Mouse (Mus musculus) adrenal gland, adult 18-20 months (tissue): ENCODE results near the gene Cep95. TPM values are rescaled to one million over a fixed set of nuclear protein-coding genes. Genes with fewer than 3 reads are reported as not detected.

Source experiments
- DNase-seq, 2 experiments: peaks; one replicate each; pipeline ENCODE4 v3.0.0; 2021 to 2022; ENCODE audit warnings: low spot score in 2 of 2
- total RNA-seq, 2 experiments: library from RNA; stranded (reverse); gene quantifications; 1 replicate in 1 of 2; 2 replicates in 1 of 2; pipeline ENCODE4 v1.2.3; 2021

Cep95 gene
- total RNA-seq, 2 experiments from 2014 or later, result 7.6 to 8.4 TPM

DNA sequence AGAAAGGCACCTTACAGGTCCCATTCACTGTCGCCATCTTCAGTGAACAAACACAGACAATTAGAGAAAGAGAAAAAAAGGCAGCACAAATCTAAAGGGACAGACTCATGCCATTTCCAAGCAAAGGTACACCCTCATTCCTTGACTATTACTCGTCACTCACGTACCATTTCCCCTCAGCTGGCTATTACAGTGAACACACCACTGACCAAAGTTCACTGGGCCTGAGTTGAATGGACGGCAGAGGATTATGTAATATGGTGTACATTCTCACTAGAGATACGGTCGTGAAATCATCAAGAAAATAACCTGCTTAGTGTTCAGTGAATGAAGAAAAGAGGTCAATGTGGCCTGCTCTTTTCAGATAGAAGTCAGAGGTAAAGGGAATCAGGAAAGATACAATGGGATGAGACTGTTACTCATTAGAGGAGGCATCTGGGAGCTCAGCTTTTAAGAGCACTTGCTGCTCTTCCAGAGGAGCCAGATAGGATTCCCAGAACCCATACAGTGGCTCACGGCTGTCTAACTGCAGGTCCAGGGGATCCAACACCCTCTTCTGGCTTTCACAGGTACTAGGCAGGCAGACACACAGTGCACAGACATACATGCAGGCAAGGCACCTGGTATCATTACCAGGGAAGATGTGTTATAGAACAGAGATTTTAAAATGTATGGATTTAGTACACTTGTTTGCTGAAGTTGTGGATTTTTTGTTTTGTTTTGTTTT, 23.5 kb downstream of the Cep95 start:
- DNase-seq, result no peak

DNA sequence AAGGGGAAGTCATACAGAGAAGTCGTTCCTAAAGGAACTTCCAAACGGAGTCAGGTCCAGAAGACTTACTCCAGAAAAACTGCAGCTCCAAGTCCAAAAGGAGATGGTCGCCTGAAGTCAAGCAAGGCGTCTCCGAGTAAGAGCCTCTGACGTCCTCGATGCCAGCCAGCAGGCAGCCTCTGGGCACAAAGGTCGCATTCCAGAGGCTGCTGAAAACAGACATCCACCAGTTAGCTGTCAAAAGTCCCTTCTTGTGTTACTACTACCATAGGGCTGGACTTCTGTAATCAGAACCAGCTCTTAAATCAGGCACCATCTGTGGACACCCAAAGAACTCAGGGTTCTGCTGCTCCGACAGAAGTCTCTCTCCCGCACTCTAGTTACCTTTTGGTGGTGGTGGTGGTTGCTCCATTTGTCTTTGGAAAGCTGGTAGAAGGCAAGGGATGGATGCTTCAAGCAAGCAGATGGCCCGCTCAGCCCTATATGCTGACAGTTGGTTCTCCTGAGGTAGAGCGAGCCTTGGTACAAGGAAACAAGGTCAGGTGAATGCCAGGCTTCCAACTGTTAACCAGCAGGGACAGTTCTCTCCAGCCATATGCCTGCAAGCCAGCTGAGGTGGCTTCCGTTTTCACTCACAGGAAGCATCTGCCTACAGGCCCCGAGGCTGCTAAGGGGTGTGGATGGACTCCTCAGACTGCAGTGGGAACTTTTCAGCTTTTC, 25.7 kb downstream of the Cep95 start:
- DNase-seq, result no peak

DNA sequence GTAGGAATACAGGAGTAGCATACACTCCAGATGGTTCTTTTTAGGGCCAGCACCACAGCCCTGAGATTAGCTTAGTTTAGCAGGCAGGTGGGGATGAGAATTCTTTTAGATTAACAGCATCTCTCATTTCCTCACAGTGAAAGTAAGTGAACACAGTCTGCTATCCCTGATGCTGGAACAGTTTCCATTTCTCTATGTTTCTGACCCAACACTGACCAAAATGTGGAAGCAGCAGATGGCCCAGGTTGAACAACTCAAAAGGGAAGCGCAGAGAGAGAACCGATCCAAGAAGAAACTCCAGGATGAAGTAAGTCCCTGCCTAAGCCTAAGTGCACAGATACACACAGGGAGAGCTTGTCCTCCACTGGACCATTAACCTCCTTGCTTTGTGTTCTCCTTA, 26.3 kb downstream of the Cep95 start:
- no peak for DNase-seq

DNA sequence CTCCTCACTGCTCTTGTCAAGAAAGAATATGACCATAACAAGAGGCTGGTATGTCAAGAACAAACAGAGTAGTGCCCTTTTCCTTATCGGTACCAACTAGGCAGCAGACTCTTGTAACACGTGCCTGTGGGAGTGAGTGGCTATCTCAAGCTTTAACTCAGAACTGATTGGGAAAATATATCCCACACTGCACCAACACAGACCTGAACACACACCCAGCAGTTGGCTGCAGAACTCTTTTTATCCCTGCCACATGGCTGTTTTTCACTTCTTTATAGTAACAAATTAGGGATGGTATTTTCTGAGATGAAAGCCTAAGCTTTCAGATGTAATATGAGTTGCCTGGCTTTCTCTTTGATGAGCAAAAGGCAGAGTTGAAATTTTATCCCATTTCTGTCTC, 26.7 kb downstream of the Cep95 start:
- DNase-seq, result no peak

DNA sequence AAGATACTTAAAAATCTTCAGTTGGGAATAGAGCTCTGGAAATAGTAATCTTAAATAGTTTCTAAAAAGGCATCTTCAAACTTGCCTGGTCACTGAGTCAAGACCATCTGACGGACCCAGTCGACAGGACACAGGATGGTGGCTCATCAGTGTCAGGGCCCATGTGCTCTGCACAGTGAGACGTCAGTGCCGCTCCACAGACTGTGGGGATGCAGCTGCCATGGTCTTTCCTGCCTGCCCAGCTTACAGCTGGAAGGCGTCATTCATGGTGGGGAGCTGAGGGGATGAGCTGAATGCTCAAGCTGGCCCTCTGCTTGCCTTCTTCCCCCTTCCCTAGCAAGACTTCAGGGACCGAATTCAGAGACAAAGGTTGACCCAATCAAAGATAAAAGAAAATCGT, 27.3 kb downstream of the Cep95 start:
- no peak for DNase-seq

DNA sequence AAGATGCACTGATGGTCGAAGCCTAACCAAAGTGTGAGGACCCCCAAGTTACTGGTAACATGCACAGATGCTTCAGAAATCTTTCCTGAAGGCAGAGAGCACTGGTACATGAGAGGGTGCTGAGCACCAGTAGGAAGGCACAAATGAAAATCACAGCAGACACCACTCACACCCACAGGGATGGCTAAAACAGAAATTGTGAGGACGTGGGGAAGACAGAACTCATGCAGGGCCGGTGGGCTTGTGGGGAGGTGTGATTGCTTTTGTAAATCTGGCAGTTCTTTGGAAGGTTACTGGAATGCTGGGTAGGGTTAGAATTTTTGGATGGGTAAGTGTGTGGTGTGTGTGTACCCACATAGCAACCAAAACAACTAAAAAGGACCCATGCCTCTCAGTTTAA, 28.1 kb downstream of the Cep95 start:
- no peak for DNase-seq

DNA sequence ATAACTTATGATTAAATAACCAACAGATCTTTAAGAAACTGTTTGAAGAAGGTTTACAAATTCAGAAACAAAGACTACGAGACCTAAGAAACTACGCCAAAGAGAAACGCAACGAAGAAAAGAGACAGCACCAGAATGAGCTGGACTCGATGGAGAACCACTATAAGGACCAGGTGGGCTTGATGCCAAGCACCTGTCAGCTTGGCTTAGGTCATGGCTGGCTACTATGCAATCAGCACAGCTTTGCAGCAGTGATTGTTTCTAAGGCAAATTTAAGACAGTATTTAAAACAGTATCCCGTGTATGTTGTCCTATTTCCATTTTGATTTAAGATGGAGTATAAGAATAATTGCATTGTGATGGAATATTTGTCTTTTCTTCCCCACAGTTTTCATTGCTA, 28.8 kb downstream of the Cep95 start:
- no peak for DNase-seq

DNA sequence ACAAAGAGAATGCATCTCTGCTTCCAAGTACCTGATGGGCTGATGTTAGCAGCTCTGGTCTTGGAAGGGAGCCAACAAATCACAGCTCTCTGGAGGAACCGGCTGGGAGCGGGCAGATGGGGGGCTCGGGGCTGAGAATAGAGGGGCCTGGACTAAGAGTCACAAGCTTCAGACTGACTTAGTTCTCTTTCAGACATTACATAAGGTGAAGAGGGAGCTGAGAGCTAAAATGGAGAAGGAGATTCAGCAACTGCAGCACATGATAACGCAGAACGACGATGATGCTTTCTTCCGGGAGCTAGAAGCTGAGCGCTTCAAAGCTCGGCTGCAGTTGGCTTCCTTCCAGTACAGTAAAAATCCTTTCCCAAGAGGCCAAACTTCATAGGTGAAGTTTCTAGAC, 29.3 kb downstream of the Cep95 start:
- no peak for DNase-seq

DNA sequence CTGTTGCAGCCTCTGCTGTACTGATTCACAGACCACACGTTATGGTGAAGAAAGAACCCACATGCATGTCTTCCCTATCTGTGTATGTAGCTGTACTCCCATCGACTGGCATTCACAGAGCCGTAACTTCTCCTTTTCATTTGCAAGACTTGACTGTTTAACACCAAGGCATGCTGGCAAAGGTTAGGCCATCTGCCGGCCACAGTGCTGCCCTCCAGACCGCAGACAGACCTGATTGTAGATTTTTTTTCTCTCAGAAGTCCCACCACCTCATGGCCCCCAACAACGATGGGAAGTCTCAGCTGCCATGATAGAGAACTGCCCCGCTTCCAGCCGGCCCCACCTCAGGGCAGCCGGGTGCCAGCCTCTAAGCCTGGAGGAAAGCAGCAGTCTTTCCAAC, 30.5 kb downstream of the Cep95 start:
- no peak for DNase-seq

DNA sequence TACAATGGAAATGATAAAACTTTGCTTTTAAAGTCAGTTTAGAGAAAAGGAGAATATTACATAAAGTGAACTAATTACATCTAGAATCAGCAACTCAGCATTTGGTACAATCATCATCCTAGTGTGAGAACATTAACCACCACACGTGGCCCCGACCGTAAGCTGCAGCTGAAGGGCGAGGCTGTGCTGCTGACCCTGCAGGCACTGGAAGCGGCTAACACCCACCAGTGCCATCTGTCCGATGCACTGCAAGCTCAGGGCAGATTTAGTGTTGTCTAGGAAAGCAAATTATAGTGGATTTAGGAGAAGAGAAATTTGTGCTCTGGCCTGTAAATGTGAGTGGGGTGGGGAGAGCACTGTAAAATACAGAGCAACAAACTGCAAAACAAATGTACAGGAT, 31.2 kb downstream of the Cep95 start:
- no peak for DNase-seq

DNA sequence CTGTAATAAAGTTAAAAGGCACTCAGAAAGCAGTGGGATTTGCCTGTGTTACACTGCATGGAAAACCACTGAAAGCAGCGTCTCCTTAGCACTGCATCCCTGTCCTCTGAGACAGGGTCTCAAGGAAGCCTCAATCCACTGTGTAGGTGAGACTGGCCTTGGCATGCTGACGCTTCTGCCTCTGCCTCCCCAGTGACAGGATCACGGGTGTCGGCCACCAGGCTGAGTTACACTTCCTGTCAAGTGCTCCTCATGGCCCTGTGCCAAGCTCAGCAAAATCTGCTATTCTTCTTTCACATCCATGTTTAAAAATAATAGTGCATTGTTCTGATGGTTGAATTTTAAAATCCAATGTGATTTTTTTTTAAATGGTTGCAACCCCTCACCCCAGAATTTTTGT, 31.9 kb downstream of the Cep95 start:
- DNase-seq, result peak; percentile 20 to 59

DNA sequence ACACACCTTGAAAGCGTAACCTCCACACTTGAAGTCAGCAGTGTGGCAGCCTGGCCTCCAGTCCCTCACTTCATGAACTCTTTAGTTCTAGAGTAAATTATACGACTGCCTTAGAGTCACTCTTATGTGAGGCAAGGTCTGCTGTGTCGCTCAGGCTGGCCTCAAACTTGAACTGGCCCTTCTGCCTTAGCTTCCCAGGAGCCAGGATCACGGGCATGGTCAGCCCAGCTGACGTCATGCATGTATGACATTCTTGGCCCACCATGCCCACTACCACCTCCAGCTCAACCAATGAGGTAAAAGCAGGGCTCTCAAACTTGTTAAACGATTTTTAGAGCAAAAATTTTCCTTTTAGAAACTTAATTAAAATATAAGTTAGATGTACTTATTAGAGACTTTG, 32.3 kb downstream of the Cep95 start:
- DNase-seq, result no peak

DNA sequence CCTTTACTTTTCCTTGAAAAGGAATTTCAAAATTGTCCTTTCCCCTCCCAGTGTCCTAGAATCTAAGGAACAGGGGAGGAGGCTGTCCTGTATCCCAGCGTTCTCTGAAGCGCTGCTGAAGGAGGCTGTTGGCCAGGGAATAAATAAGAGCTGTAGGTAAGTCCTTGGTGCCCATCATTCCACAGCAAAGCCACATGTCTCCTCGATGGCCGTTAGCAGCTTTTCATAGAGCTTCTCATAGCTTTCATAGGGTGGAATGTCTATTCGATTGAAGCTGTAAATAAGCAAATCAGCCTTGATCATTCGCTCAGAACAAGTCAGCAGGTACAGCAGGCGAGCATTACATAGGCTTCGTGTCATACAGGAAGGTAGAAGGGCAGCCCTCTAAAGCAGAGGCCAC, 33.4 kb downstream of the Cep95 start:
- no peak for DNase-seq

DNA sequence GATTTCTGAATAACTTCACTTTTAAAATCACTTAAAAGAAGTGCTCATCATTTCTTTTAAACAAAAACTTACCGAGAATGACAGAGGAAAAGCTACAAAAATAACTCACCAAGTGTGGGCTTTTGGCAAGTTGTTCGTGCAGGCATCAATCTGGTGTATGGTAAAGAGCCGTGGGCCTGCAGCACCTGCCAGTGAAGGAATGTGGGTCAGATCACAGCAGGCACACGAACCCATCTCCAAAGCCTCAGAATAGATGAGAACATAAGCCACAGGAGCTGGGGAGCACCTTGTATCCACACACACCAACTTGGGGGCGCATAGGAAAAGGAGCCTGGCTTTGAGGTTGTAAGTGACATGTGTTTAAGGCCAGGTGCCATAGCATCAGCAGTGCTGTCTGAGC, 33.9 kb downstream of the Cep95 start:
- no peak for DNase-seq

DNA sequence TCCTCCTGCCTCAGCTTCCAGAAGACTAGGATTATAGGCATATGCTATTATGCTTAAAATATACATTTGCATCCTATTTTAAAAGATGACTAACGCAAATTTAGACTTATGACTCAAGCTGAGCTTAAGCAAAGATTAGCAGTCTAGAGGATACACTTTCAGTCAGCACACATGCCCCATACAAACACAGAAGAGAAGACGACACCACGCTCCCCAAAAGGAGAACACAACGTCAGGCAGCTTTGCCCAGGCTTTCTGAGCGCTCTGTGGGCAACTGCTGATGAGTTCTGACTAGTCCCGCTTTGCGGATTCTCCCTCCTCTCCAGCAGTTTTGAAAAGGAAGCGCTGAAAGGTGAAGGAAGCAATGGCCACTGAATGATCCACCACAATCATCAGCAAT, 34.7 kb downstream of the Cep95 start:
- no peak for DNase-seq

DNA sequence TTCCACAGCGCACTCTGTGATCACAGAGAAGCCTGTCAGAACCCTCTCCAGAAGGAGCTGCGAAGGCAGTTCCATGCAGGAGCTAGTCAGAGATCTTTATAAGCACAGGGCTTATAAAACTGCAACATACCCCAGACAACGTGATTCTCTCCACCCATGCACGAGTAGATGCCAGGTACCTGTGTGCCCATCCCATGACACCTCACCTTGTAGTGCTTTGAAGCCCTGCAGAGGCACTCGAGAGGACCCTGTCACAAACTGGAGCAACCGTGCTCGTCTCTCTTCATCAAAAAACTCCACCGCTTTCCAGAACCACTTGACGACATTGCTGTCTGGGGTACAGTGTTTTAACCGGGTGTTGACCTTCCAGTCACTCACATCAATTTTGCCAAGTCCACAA, 35.4 kb downstream of the Cep95 start:
- no peak for DNase-seq

DNA sequence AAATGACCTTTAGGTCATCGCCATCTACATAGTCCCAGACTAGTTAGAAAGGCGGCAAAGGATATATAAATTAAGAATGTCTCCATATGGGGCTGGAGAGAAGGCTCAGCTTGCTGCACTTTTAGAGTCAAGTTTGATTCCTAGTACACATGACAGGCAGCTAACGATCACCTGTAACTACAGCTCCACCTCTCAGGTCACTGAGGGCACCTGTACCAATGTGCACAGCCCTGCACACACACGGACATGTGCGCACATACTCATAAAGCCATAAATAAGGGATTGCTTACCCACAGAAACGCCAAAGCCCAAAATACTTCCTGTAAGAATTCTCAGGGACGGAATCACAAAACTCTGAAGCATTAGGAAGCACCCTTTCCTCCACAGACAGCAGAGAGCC, 39.0 kb downstream of the Cep95 start:
- no peak for DNase-seq

DNA sequence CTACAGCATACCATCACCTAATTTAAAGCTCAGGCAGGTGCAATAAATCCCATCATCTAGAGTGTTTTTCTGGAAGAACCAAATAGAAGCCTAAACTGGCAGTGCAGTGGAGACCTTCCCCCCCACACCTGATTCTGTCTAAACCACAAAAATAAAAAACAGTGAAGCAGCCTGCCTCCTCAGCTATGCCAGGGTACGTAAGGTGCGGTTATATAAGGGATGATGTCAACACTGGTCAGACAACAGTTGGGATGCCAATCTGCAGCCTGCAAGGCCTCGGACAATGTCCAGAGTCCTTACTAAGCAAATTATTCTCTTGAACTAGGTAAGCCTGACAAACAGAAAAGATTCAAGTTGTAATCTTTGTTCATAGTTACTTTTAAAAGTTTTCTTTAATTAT, 53.0 kb downstream of the Cep95 start:
- DNase-seq, result no peak

DNA sequence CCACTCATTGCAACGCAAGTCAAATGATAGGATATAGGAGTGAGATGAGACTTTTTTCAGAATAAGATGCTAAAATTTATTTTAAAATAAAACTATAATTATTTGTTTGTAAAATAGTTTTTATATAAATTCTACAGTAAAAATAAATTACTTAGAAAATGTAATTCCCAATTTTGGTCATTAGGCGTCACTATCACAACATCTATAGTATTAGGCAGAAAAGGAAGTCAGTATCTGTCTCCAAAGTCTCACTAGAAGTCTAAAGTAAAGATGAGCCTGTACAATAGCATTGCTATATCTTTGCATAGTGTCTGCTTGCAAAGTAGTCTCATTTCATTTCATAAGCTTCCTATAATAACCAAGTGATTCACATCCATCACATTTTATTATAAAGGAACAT, 62.4 kb downstream of the Cep95 start:
- DNase-seq, result no peak
